Mouse (Mus musculus) C3H10T1/2 (cell line): Measurements from ENCODE around the gene Mapkapk5. TPM values are rescaled to one million over a fixed set of nuclear protein-coding genes. Genes with fewer than 3 reads are reported as not detected.

Experiments used
- polyA plus RNA-seq, 2 experiments: library from polyadenylated mRNA; unstranded; fragments of >200 nt; fragmentation: generic; extraction: Trizol; gene quantifications; one replicate each; pipeline ENCODE4 v1.2.1; 2012; ENCODE audit warnings: missing spikeins in 2 of 2

Gene Mapkapk5
- polyA plus RNA-seq, result 10 to 100 TPM; 24.6 to 47.2 TPM

GRCm38 (mm10) chr5:121545793-121546529 is at the start of gene Mapkapk5:
Gene Mapkapk5 (minus strand): TSS chr5:121545905.

GRCm38 (mm10) chr5:121593451-121594401 is 48.0 kb upstream of the Mapkapk5 start, which contains the start of gene Aldh2:
Gene Aldh2 (minus strand): TSS chr5:121593824.

GRCm38 (mm10) chr5:121544910-121545792 is 554 bp downstream of the Mapkapk5 start, which contains the start of the genes Adam1a and Gm42878:
Gene Adam1a (minus strand): TSS chr5:121545482.
Gene Gm42878 (minus strand): TSS chr5:121545482.

GRCm38 (mm10) chr5:121503231-121503630 is 42.5 kb downstream of the Mapkapk5 start, which contains the start of gene Adam1b:
Gene Adam1b (minus strand): TSS chr5:121503435.

Other genes with a start within 250 kb of the Mapkapk5 start
- 10 to 100 TPM; 14.4 to 89.1 TPM for gene Trafd1, start 160.3 kb downstream of the Mapkapk5 start, polyA plus RNA-seq
- gene Naa25, start 148.0 kb downstream of the Mapkapk5 start, polyA plus RNA-seq, result 1 to 10 TPM; 1.5 to 3.5 TPM
- gene Tmem116, start 94.0 kb downstream of the Mapkapk5 start, polyA plus RNA-seq, result 1 to 10 TPM in 1 of 2 experiments, under 1 TPM in 1; 0.13 to 1.3 TPM
- 100 to 1,000 TPM; 104 to 121 TPM for gene Erp29, start 93.4 kb downstream of the Mapkapk5 start, polyA plus RNA-seq
- gene Adam1b, start 42.5 kb downstream of the Mapkapk5 start, polyA plus RNA-seq, result not detected
- 1 to 10 TPM in 1 of 2 experiments, under 1 TPM in 1; 0.01 to 2.1 TPM for gene Adam1a, start 423 bp downstream of the Mapkapk5 start, polyA plus RNA-seq
- gene Gm42878, start 423 bp downstream of the Mapkapk5 start, polyA plus RNA-seq, result under 1 TPM; 0.02 to 0.05 TPM
- 100 to 1,000 TPM; 128 to 457 TPM for gene Aldh2, start 47.9 kb upstream of the Mapkapk5 start, polyA plus RNA-seq
- gene Acad12, start 73.0 kb upstream of the Mapkapk5 start, polyA plus RNA-seq, result 1 to 10 TPM in 1 of 2 experiments, under 1 TPM in 1; 0.57 to 4.9 TPM
- 1 to 10 TPM in 1 of 2 experiments, under 1 TPM in 1; 0.94 to 6.5 TPM for gene Acad10, start 114.6 kb upstream of the Mapkapk5 start, polyA plus RNA-seq
- gene Brap, start 114.7 kb upstream of the Mapkapk5 start, polyA plus RNA-seq, result 10 to 100 TPM; 15.2 to 23.1 TPM
- 10 to 100 TPM; 29.2 to 57.4 TPM for gene Atxn2, start 165.4 kb upstream of the Mapkapk5 start, polyA plus RNA-seq